Mouse (Mus musculus): ENCODE results near the gene Ltc4s. TPM values are rescaled to one million over a fixed set of nuclear protein-coding genes. Genes with fewer than 3 reads are reported as not detected.

The Ltc4s gene
- 0.60 and 0.69 TPM in 2 replicates for polyA plus RNA-seq (2016; fragmentation: Nextera tagmentation; extraction: Ambion mirVana)

- WGBS: 57% methylated on average over 10 of the region's 10 CpGs
- Histone ChIP-seq H3K9me3 (no peaks in the 10 kb centered on the region), H3K36me3 (replicated peaks) (peaks cover 22% of the 10 kb centered on the region), H3K4me1 (peaks cover 15% of the 10 kb centered on the region), H3K9ac (no peak within 1 kb of the TSS), H3K27me3 (peaks cover 39% of the 10 kb centered on the region), H3K4me2 (peak within 1 kb of the TSS; percentile 91), H3K27ac (no peak within 1 kb of the TSS), H3K4me3 (replicated peaks) (peak within 1 kb of the TSS; percentile 59)
- no peak for ATAC-seq (ENCODE audit: low FRiP score)
These were observed at the start of gene Ltc4s for GRCm38 (mm10) chr11:50238324-50238723. Gene Ltc4s (minus strand): TSS chr11:50238616.

GRCm38 (mm10) chr11:50286428-50286827 lies 48.0 kb upstream of the Ltc4s start:
- Histone ChIP-seq H3K4me1 (peaks cover 19% of the 10 kb centered on the region), H3K27me3 (no peaks in the 10 kb centered on the region), H3K4me3 (replicated peaks) (no peak overlapping the region), H3K9me3 (no peaks in the 10 kb centered on the region), H3K4me2 (no peak overlapping the region), H3K9ac (no peak overlapping the region), H3K27ac (no peak overlapping the region), H3K36me3 (replicated peaks) (peaks cover 7% of the 10 kb centered on the region)
- 92% methylated on average over 1 of the region's 1 CpGs for WGBS
- ATAC-seq (ENCODE audit: low FRiP score): no peak

GRCm38 (mm10) chr11:50285696-50286095 lies 47.3 kb upstream of the Ltc4s start:
- H3K27ac ChIP-seq: no peak overlapping the region
- no peaks in the 10 kb centered on the region for H3K27me3 ChIP-seq
- H3K4me1 ChIP-seq: peaks cover 19% of the 10 kb centered on the region
- no peak overlapping the region for H3K9ac ChIP-seq
- no peak overlapping the region for H3K4me2 ChIP-seq
- peaks cover 12% of the 10 kb centered on the region for H3K36me3 ChIP-seq (replicated peaks)
- H3K4me3 ChIP-seq (replicated peaks): no peak overlapping the region
- no peaks in the 10 kb centered on the region for H3K9me3 ChIP-seq
- no peak for ATAC-seq (ENCODE audit: low FRiP score)
- 93% methylated on average over 7 of the region's 7 CpGs for WGBS

GRCm38 (mm10) chr11:50285263-50285662 lies 46.8 kb upstream of the Ltc4s start:
- WGBS: 95% methylated on average over 5 of the region's 5 CpGs
- H3K36me3 ChIP-seq (replicated peaks): peaks cover 15% of the 10 kb centered on the region
- no peak overlapping the region for H3K4me2 ChIP-seq
- no peak overlapping the region for H3K4me3 ChIP-seq (replicated peaks)
- ATAC-seq (ENCODE audit: low FRiP score): no peak
- no peaks in the 10 kb centered on the region for H3K27me3 ChIP-seq
- no peak overlapping the region for H3K9ac ChIP-seq
- H3K9me3 ChIP-seq: no peaks in the 10 kb centered on the region
- no peak overlapping the region for H3K27ac ChIP-seq
- H3K4me1 ChIP-seq: peaks cover 16% of the 10 kb centered on the region

GRCm38 (mm10) chr11:50280053-50280452 lies 41.6 kb upstream of the Ltc4s start:
- H3K27me3 ChIP-seq: no peaks in the 10 kb centered on the region
- no peak for ATAC-seq (ENCODE audit: low FRiP score)
- H3K36me3 ChIP-seq (replicated peaks): peaks cover 12% of the 10 kb centered on the region
- H3K9me3 ChIP-seq: no peaks in the 10 kb centered on the region
- H3K4me2 ChIP-seq: no peak overlapping the region
- H3K9ac ChIP-seq: no peak overlapping the region
- no peak overlapping the region for H3K27ac ChIP-seq
- no peak overlapping the region for H3K4me3 ChIP-seq (replicated peaks)
- no peaks in the 10 kb centered on the region for H3K4me1 ChIP-seq
- WGBS: 71% methylated on average over 1 of the region's 1 CpGs

- Histone ChIP-seq H3K9ac (no peak overlapping the region), H3K36me3 (replicated peaks) (peaks cover 12% of the 10 kb centered on the region), H3K4me1 (no peaks in the 10 kb centered on the region), H3K4me3 (replicated peaks) (no peak overlapping the region), H3K27me3 (no peaks in the 10 kb centered on the region), H3K4me2 (no peak overlapping the region), H3K27ac (no peak overlapping the region), H3K9me3 (no peaks in the 10 kb centered on the region)
- no peak for ATAC-seq (ENCODE audit: low FRiP score)
- 94% methylated on average over 4 of the region's 4 CpGs for WGBS
These were observed 40.6 kb upstream of the Ltc4s start for GRCm38 (mm10) chr11:50279005-50279404.

GRCm38 (mm10) chr11:50277706-50278105 lies 39.3 kb upstream of the Ltc4s start:
- Histone ChIP-seq H3K27me3 (no peaks in the 10 kb centered on the region), H3K36me3 (replicated peaks) (peaks cover 12% of the 10 kb centered on the region), H3K9ac (no peak overlapping the region), H3K4me2 (no peak overlapping the region), H3K4me3 (replicated peaks) (no peak overlapping the region), H3K27ac (no peak overlapping the region), H3K4me1 (no peaks in the 10 kb centered on the region), H3K9me3 (no peaks in the 10 kb centered on the region)
- WGBS: 88% methylated on average over 6 of the region's 6 CpGs
- ATAC-seq (ENCODE audit: low FRiP score): no peak

- H3K4me3 ChIP-seq (replicated peaks): no peak overlapping the region
- no peak for ATAC-seq (ENCODE audit: low FRiP score)
- no peaks in the 10 kb centered on the region for H3K27me3 ChIP-seq
- H3K9ac ChIP-seq: no peak overlapping the region
- H3K4me1 ChIP-seq: no peaks in the 10 kb centered on the region
- H3K4me2 ChIP-seq: no peak overlapping the region
- no peaks in the 10 kb centered on the region for H3K9me3 ChIP-seq
- H3K36me3 ChIP-seq (replicated peaks): peaks cover 12% of the 10 kb centered on the region
- H3K27ac ChIP-seq: no peak overlapping the region
These were observed 38.6 kb upstream of the Ltc4s start for GRCm38 (mm10) chr11:50277025-50277424.

- Histone ChIP-seq H3K36me3 (replicated peaks) (peaks cover 6% of the 10 kb centered on the region), H3K9ac (no peak overlapping the region), H3K9me3 (no peaks in the 10 kb centered on the region), H3K4me2 (no peak overlapping the region), H3K4me3 (replicated peaks) (no peak overlapping the region), H3K4me1 (no peaks in the 10 kb centered on the region), H3K27ac (no peak overlapping the region), H3K27me3 (no peaks in the 10 kb centered on the region)
- no peak for ATAC-seq (ENCODE audit: low FRiP score)
- WGBS: 83% methylated on average over 5 of the region's 5 CpGs
These were observed 37.2 kb upstream of the Ltc4s start for GRCm38 (mm10) chr11:50275568-50276151.

- Histone ChIP-seq H3K9me3 (no peaks in the 10 kb centered on the region), H3K4me2 (no peak overlapping the region), H3K36me3 (replicated peaks) (peaks cover 4% of the 10 kb centered on the region), H3K4me3 (replicated peaks) (no peak overlapping the region), H3K4me1 (no peaks in the 10 kb centered on the region), H3K27me3 (no peaks in the 10 kb centered on the region), H3K27ac (no peak overlapping the region), H3K9ac (no peak overlapping the region)
- no peak for ATAC-seq (ENCODE audit: low FRiP score)
- 93% methylated on average over 2 of the region's 2 CpGs for WGBS
These were observed 36.7 kb upstream of the Ltc4s start for GRCm38 (mm10) chr11:50275077-50275476.

GRCm38 (mm10) chr11:50272819-50273218 lies 34.4 kb upstream of the Ltc4s start:
- H3K27ac ChIP-seq: no peak overlapping the region
- H3K9ac ChIP-seq: no peak overlapping the region
- no peaks in the 10 kb centered on the region for H3K4me1 ChIP-seq
- WGBS: 74% methylated on average over 2 of the region's 2 CpGs
- no peaks in the 10 kb centered on the region for H3K27me3 ChIP-seq
- H3K36me3 ChIP-seq (replicated peaks): peaks cover 3% of the 10 kb centered on the region
- H3K9me3 ChIP-seq: no peaks in the 10 kb centered on the region
- ATAC-seq (ENCODE audit: low FRiP score): no peak
- no peak overlapping the region for H3K4me2 ChIP-seq
- no peak overlapping the region for H3K4me3 ChIP-seq (replicated peaks)

GRCm38 (mm10) chr11:50269885-50270284 lies 31.5 kb upstream of the Ltc4s start:
- no peaks in the 10 kb centered on the region for H3K9me3 ChIP-seq
- no peak for ATAC-seq (ENCODE audit: low FRiP score)
- H3K36me3 ChIP-seq (replicated peaks): peaks cover 21% of the 10 kb centered on the region
- H3K9ac ChIP-seq: no peak overlapping the region
- H3K27ac ChIP-seq: no peak overlapping the region
- no peaks in the 10 kb centered on the region for H3K4me1 ChIP-seq
- no peak overlapping the region for H3K4me2 ChIP-seq
- H3K27me3 ChIP-seq: no peaks in the 10 kb centered on the region
- no peak overlapping the region for H3K4me3 ChIP-seq (replicated peaks)
- 92% methylated on average over 1 of the region's 1 CpGs for WGBS

- Histone ChIP-seq H3K36me3 (replicated peaks) (peaks cover 28% of the 10 kb centered on the region), H3K4me2 (no peak overlapping the region), H3K27ac (no peak overlapping the region), H3K27me3 (no peaks in the 10 kb centered on the region), H3K9me3 (no peaks in the 10 kb centered on the region), H3K9ac (no peak overlapping the region), H3K4me1 (no peaks in the 10 kb centered on the region), H3K4me3 (replicated peaks) (no peak overlapping the region)
- ATAC-seq (ENCODE audit: low FRiP score): no peak
- 93% methylated on average over 2 of the region's 2 CpGs for WGBS
These were observed 30.7 kb upstream of the Ltc4s start for GRCm38 (mm10) chr11:50269163-50269562.
